In genomic region chr15:79650569-79650968, GRCm38 (mm10) we compare ENCODE assay signal across 9 mouse cellular contexts. TPM values are rescaled to one million over a fixed set of nuclear protein-coding genes. Genes with fewer than 3 reads are reported as not detected.
DNase-seq lines count a peak whose midpoint lies in the region; ATAC-seq and TF ChIP-seq lines count a peak whose summit lies in the region.
"Had no signal": no experiment of that assay in that cellular context is flagged by ENCODE, and none has a peak within 500 bp of the region (broad histone marks: within the 10 kb centered on the region; RNA-seq: fewer than 3 reads in every experiment).

No protein-coding gene starts in this region.

- no peak overlapping the region for H3K4me2 ChIP-seq in midbrain, embryonic 13.5 days (replicated peaks)
- H3K4me2 ChIP-seq in lung, postnatal 0 days (replicated peaks; ENCODE audit: low read depth, low read length), result no peak overlapping the region
- no peak overlapping the region for H3K4me2 ChIP-seq in stomach, embryonic 14.5 days (replicated peaks; ENCODE audit: low read depth, low read length)
- H3K4me2 ChIP-seq: neural tube, embryonic 12.5 days had no signal

- H3K4me1 ChIP-seq in midbrain, embryonic 10.5 days, result no peaks in the 10 kb centered on the region
- no peaks in the 10 kb centered on the region for H3K4me1 ChIP-seq in midbrain, embryonic 13.5 days (replicated peaks)
- no peaks in the 10 kb centered on the region for H3K4me1 ChIP-seq in lung, postnatal 0 days (ENCODE audit: insufficient read depth, low read depth, low read length)
- no peaks in the 10 kb centered on the region for H3K4me1 ChIP-seq in stomach, embryonic 14.5 days (ENCODE audit: control insufficient read depth, insufficient read depth, low read length)
- H3K4me1 ChIP-seq: neural tube, embryonic 12.5 days had no signal

- H3K36me3 ChIP-seq in midbrain, embryonic 10.5 days, result peaks cover 41% of the 10 kb centered on the region
- H3K36me3 ChIP-seq in midbrain, embryonic 13.5 days, result peaks cover 55% of the 10 kb centered on the region
- 0 out of 2 replicates have a peak, but pooled peaks cover 3% of the 10 kb centered on the region for H3K36me3 ChIP-seq in lung, postnatal 0 days (ENCODE audit: insufficient read depth, low read length)
- no peaks in the 10 kb centered on the region for H3K36me3 ChIP-seq in stomach, embryonic 14.5 days (ENCODE audit: control insufficient read depth, insufficient read depth, low read length)

- peak; percentile 55 to 81 for DNase-seq in cerebellum, postnatal 14 days
- peak; percentile 37 for DNase-seq in midbrain, embryonic 10.5 days (ENCODE audit: low spot score)
- peak; percentile 30 for DNase-seq in embryo, embryonic 11 days
- peak; percentile 32 for DNase-seq in lung, postnatal 0 days (ENCODE audit: low spot score)
- no peak for DNase-seq in heart, adult 9 months (ENCODE audit: low spot score in 2 of 2)

- TF ChIP-seq CTCF in lung, postnatal 0 days (IDR thresholded peaks at IDR 0.05), result peak; percentile 74

- H3K27me3 ChIP-seq in midbrain, embryonic 10.5 days (ENCODE audit: low read depth, poor library complexity, severe bottlenecking), result no peaks in the 10 kb centered on the region
- H3K27me3 ChIP-seq in midbrain, embryonic 13.5 days, result no peaks in the 10 kb centered on the region
- no peaks in the 10 kb centered on the region for H3K27me3 ChIP-seq in lung, postnatal 0 days (replicated peaks; ENCODE audit: insufficient read depth, low read length)
- H3K27me3 ChIP-seq in stomach, embryonic 14.5 days (ENCODE audit: control insufficient read depth, insufficient read depth, low read length), result no peaks in the 10 kb centered on the region
- H3K27me3 ChIP-seq: neural tube, embryonic 12.5 days had no signal

- TF ChIP-seq EP300 in lung, postnatal 0 days (IDR thresholded peaks at IDR 0.05), result no peak

- H3K9me3 ChIP-seq in midbrain, embryonic 10.5 days (replicated peaks), result no peaks in the 10 kb centered on the region
- H3K9me3 ChIP-seq in midbrain, embryonic 13.5 days, result no peaks in the 10 kb centered on the region
- H3K9me3 ChIP-seq in lung, postnatal 0 days (ENCODE audit: low read length), result no peaks in the 10 kb centered on the region
- H3K9me3 ChIP-seq in stomach, embryonic 14.5 days (ENCODE audit: control insufficient read depth, low read depth, low read length), result no peaks in the 10 kb centered on the region
- H3K9me3 ChIP-seq: neural tube, embryonic 12.5 days had no signal

- no peak overlapping the region for H3K9ac ChIP-seq in midbrain, embryonic 13.5 days (replicated peaks)
- no peak overlapping the region for H3K9ac ChIP-seq in lung, postnatal 0 days (replicated peaks; ENCODE audit: low read depth)
- no peak overlapping the region for H3K9ac ChIP-seq in stomach, embryonic 14.5 days (replicated peaks; ENCODE audit: low read depth, low read length)
- H3K9ac ChIP-seq: neural tube, embryonic 12.5 days had no signal

- no peak for ATAC-seq in cerebellum, adult (ENCODE audit: insufficient number of reproducible peaks, low FRiP score, low TSS enrichment)
- no peak for ATAC-seq in midbrain, embryonic 13.5 days
- peak; percentile 28 for ATAC-seq in lung, postnatal 0 days
- 0 out of 2 replicates have a peak, but pooled peaks have one; percentile 6 for ATAC-seq in stomach, embryonic 14.5 days (ENCODE audit: insufficient number of reproducible peaks, insufficient read depth, low FRiP score, low read depth)

- no peak overlapping the region for H3K27ac ChIP-seq in midbrain, embryonic 10.5 days (replicated peaks)
- H3K27ac ChIP-seq in midbrain, embryonic 13.5 days, result no peak overlapping the region
- H3K27ac ChIP-seq in lung, postnatal 0 days (ENCODE audit: low read length), result no peak overlapping the region
- no peak overlapping the region for H3K27ac ChIP-seq in stomach, embryonic 14.5 days (ENCODE audit: low read length)
- H3K27ac ChIP-seq: neural tube, embryonic 12.5 days had no signal

- H3K4me3 ChIP-seq in midbrain, embryonic 10.5 days, result no peak overlapping the region
- H3K4me3 ChIP-seq in midbrain, embryonic 13.5 days (replicated peaks), result no peak overlapping the region
- H3K4me3 ChIP-seq in lung, postnatal 0 days (ENCODE audit: low read depth, low read length), result no peak overlapping the region
- no peak overlapping the region for H3K4me3 ChIP-seq in stomach, embryonic 14.5 days (ENCODE audit: low read depth, low read length)
- H3K4me3 ChIP-seq: neural tube, embryonic 12.5 days had no signal

RNA-seq across cellular contexts. Expression of gene Fam227a, which starts 8.2 kb away (rescaled TPM):
- 2.2 and 2.4 TPM in 2 replicates for polyA plus RNA-seq in midbrain, embryonic 10.5 days (2016; fragmentation: Nextera tagmentation; extraction: Ambion mirVana)
- 6.8 and 6.9 TPM in 2 replicates for polyA plus RNA-seq in midbrain, embryonic 13.5 days (2015; fragmentation: Nextera tagmentation; extraction: Ambion mirVana)
- polyA plus RNA-seq in lung, postnatal 0 days (2015; fragmentation: Nextera tagmentation; extraction: Ambion mirVana), result 1.2 and 1.3 TPM in 2 replicates
- polyA plus RNA-seq in stomach, embryonic 14.5 days (2014; fragmentation: Nextera tagmentation; extraction: Ambion mirVana), result 1.6 and 3.0 TPM in 2 replicates

RNA-seq across cellular contexts. Expression of gene Cby1, which starts 8.4 kb away (rescaled TPM):
- polyA plus RNA-seq in midbrain, embryonic 10.5 days (2016; fragmentation: Nextera tagmentation; extraction: Ambion mirVana), result 88.0 and 89.1 TPM in 2 replicates
- 92.4 and 94.9 TPM in 2 replicates for polyA plus RNA-seq in midbrain, embryonic 13.5 days (2015; fragmentation: Nextera tagmentation; extraction: Ambion mirVana)
- polyA plus RNA-seq in lung, postnatal 0 days (2015; fragmentation: Nextera tagmentation; extraction: Ambion mirVana), result 43.5 and 45.3 TPM in 2 replicates
- 45.0 and 49.5 TPM in 2 replicates for polyA plus RNA-seq in stomach, embryonic 14.5 days (2014; fragmentation: Nextera tagmentation; extraction: Ambion mirVana)

RNA-seq across cellular contexts. Expression of gene Tomm22, which starts 20.1 kb away (rescaled TPM):
- 252 and 279 TPM in 2 replicates for polyA plus RNA-seq in midbrain, embryonic 10.5 days (2016; fragmentation: Nextera tagmentation; extraction: Ambion mirVana)
- polyA plus RNA-seq in midbrain, embryonic 13.5 days (2015; fragmentation: Nextera tagmentation; extraction: Ambion mirVana), result 254 and 260 TPM in 2 replicates
- 167 and 168 TPM in 2 replicates for polyA plus RNA-seq in lung, postnatal 0 days (2015; fragmentation: Nextera tagmentation; extraction: Ambion mirVana)
- polyA plus RNA-seq in stomach, embryonic 14.5 days (2014; fragmentation: Nextera tagmentation; extraction: Ambion mirVana), result 236 and 237 TPM in 2 replicates

RNA-seq across cellular contexts. Expression of gene Josd1, which starts 37.1 kb away (rescaled TPM):
- 17.6 and 18.9 TPM in 2 replicates for polyA plus RNA-seq in midbrain, embryonic 10.5 days (2016; fragmentation: Nextera tagmentation; extraction: Ambion mirVana)
- polyA plus RNA-seq in midbrain, embryonic 13.5 days (2015; fragmentation: Nextera tagmentation; extraction: Ambion mirVana), result 18.4 and 20.6 TPM in 2 replicates
- 12.7 and 13.9 TPM in 2 replicates for polyA plus RNA-seq in lung, postnatal 0 days (2015; fragmentation: Nextera tagmentation; extraction: Ambion mirVana)
- polyA plus RNA-seq in stomach, embryonic 14.5 days (2014; fragmentation: Nextera tagmentation; extraction: Ambion mirVana), result 15.3 and 16.0 TPM in 2 replicates

RNA-seq across cellular contexts. Expression of gene Gtpbp1, which starts 40.1 kb away (rescaled TPM):
- 46.6 and 49.0 TPM in 2 replicates for polyA plus RNA-seq in midbrain, embryonic 10.5 days (2016; fragmentation: Nextera tagmentation; extraction: Ambion mirVana)
- 42.6 and 49.1 TPM in 2 replicates for polyA plus RNA-seq in midbrain, embryonic 13.5 days (2015; fragmentation: Nextera tagmentation; extraction: Ambion mirVana)
- 16.9 and 17.9 TPM in 2 replicates for polyA plus RNA-seq in lung, postnatal 0 days (2015; fragmentation: Nextera tagmentation; extraction: Ambion mirVana)
- 24.7 and 27.2 TPM in 2 replicates for polyA plus RNA-seq in stomach, embryonic 14.5 days (2014; fragmentation: Nextera tagmentation; extraction: Ambion mirVana)

Comparison
In these comparisons a context has a peak if more than half of its experiments do, and no peak if none do; other contexts are left out.
1. DNase-seq: peak in cerebellum, postnatal 14 days (2 of 2), midbrain, embryonic 10.5 days (single experiment), embryo, embryonic 11 days (single experiment) and lung, postnatal 0 days (single experiment); none in heart, adult 9 months (0 of 2).
2. ATAC-seq: peak in lung, postnatal 0 days (single experiment) and stomach, embryonic 14.5 days (single experiment); none in cerebellum, adult (single experiment) and midbrain, embryonic 13.5 days (single experiment).